Mouse (Mus musculus) forebrain, postnatal 0 days (tissue): ENCODE data around the gene Bicdl1. TPM values are rescaled to one million over a fixed set of nuclear protein-coding genes. Genes with fewer than 3 reads are reported as not detected.

Experiments used
- ATAC-seq: fragments of 200-750 bp; cut with Nextera tagmentation; 2 replicates; pipeline ENCODE4 v1.8.0; 2017; ENCODE audit warnings: mild to moderate bottlenecking, moderate library complexity
- DNase-seq: peaks from one replicate; pipeline ENCODE4 v3.0.0-alpha.2; 2015
- H3K27ac ChIP-seq: fragments of 300-500 bp; sonication (generic); 2 replicates; pipeline ENCODE4 v1.5.1; 2014; ENCODE audit warnings: low read depth, mild to moderate bottlenecking, antibody characterized with exemption, low read length, moderate library complexity, mixed read lengths
- H3K27me3 ChIP-seq: fragments of 300-500 bp; sonication (generic); 2 replicates; pipeline ENCODE4 v1.6.1; 2014; ENCODE audit warnings: mild to moderate bottlenecking, low read length, mixed read lengths; ENCODE audit not compliant: insufficient read depth
- H3K36me3 ChIP-seq: fragments of 300-500 bp; sonication (generic); 2 replicates; pipeline ENCODE4 v1.6.1; 2014; ENCODE audit warnings: mild to moderate bottlenecking, moderate library complexity; ENCODE audit not compliant: insufficient read depth
- H3K4me1 ChIP-seq: fragments of 300-500 bp; sonication (generic); 2 replicates; pipeline ENCODE4 v1.6.1; 2014; ENCODE audit warnings: antibody characterized with exemption; ENCODE audit not compliant: insufficient read depth
- H3K4me2 ChIP-seq: fragments of 300-500 bp; sonication (generic); 2 replicates; pipeline ENCODE4 v1.6.1; 2014; ENCODE audit warnings: low read depth, mild to moderate bottlenecking, moderate library complexity
- H3K4me3 ChIP-seq: fragments of 300-500 bp; sonication (generic); 2 replicates; pipeline ENCODE4 v1.5.1; 2014; ENCODE audit warnings: low read depth, low read length, mixed read lengths
- H3K9ac ChIP-seq: fragments of 300-500 bp; sonication (generic); 2 replicates; pipeline ENCODE4 v1.6.1; 2014; ENCODE audit warnings: mild to moderate bottlenecking
- H3K9me3 ChIP-seq: fragments of 300-500 bp; sonication (generic); 2 replicates; pipeline ENCODE4 v1.6.1; 2016; ENCODE audit warnings: low read length
- CTCF ChIP-seq: sonication (generic); IDR thresholded peaks from 2 replicates; pipeline ENCODE4 v1.5.1; 2016; ENCODE audit warnings: antibody characterized with exemption, control low read depth, low read depth
- WGBS: fragments of 180-500 bp; shearing (Covaris S2); extraction: QIAGEN DNeasy Blood & Tissue Kit; methylation state at CpG from one replicate; pipeline ENCODE4 v1.1.7; 2014; 5-methylcytosine and 5-hydroxymethylcytosine counted together
- polyA plus RNA-seq: library from polyadenylated mRNA; unstranded; fragments of >200 nt; fragmentation: Nextera tagmentation; extraction: Ambion mirVana; gene quantifications from 2 replicates; pipeline ENCODE4 v1.2.1, GENCODE M21; 2015
- total RNA-seq: library from RNA; depleted of rRNA; stranded (reverse); fragments of >200 nt; gene quantifications from 2 replicates; pipeline ENCODE4 v1.2.3, GENCODE M21; 2014

Gene Bicdl1
- total and polyA plus RNA-seq, 2 experiments from 2014 or later = 27.6 to 184 TPM

DNA sequence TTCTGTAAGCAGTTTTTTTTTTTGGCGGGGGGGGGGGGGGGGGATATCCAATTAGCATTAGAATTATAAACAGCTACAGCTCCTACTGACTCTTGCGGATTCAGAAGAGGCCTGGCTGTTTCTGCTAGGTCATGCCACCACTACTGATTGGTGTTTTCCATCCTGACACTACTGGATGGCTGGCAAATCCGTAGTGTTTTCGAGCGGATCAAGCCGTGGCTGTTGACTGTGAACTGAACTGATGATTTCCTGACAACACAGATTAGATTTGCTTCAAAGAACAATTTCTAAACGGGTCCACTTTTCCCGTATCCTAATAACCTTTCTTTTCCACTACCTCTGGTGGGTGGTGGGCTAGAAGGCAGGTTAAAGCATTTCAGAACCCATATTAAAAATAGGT, 16.9 kb upstream of the Bicdl1 start:
- TF ChIP-seq CTCF = no peak
- DNase-seq (no peak), ATAC-seq (no peak)
- Histone ChIP-seq H3K9me3 (no peaks in the 10 kb centered on the region), H3K4me1 (0 out of 2 replicates have a peak, but pooled peaks cover 4% of the 10 kb centered on the region), H3K27me3 (no peaks in the 10 kb centered on the region), H3K9ac (no peak overlapping the region), H3K4me3 (no peak overlapping the region), H3K4me2 (no peak overlapping the region), H3K27ac (no peak overlapping the region), H3K36me3 (no peaks in the 10 kb centered on the region)
- WGBS = 37% methylated on average over 8 of the region's 8 CpGs

DNA sequence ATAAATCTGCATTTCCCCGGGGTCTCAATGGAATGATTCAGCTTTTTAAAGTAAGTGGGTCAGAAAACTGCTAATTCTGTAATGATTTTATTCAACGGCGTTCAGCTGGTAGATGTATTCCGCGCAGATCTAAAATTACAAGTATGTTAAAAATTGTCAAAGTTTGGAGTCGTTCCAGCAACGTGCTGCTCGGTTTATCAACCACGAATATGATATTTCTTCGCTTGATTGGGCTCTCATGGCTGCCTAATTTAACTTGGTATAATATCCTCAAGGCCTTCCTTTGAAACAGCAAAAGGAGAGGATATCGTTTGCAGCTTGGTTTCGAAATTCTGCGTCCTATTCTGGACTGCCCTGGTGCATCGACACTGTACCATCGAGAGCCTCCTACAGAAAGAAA, 13.9 kb upstream of the Bicdl1 start:
- WGBS = 52% methylated on average over 15 of the region's 15 CpGs
- no peaks in the 10 kb centered on the region for H3K9me3 ChIP-seq
- no peak overlapping the region for H3K9ac ChIP-seq
- DNase-seq = peak; percentile 67
- no peak overlapping the region for H3K27ac ChIP-seq
- no peaks in the 10 kb centered on the region for H3K36me3 ChIP-seq
- 0 out of 2 replicates have a peak, but pooled peaks cover 4% of the 10 kb centered on the region for H3K4me1 ChIP-seq
- no peak for TF ChIP-seq CTCF
- no peak for ATAC-seq
- no peak overlapping the region for H3K4me2 ChIP-seq
- H3K27me3 ChIP-seq = no peaks in the 10 kb centered on the region
- no peak overlapping the region for H3K4me3 ChIP-seq

DNA sequence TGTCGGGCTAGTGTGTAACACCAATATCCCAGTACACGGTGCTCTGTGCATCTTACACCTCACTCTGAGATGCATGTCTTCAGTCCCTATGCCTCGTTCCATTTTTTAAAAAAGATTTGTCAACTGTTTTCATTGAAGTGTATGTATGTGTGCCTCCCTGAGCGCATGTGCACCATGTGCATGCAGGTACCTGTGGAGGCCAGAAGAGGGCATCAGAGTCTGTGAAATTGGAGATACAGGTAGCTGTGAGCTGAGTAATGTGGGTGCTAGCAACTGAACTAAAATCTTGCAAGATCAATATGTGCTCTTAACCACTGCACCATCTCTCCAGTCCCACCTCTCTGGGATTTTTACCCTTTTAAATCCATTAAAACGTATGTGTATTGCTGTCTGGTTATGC, 6.6 kb upstream of the Bicdl1 start:
- no peaks in the 10 kb centered on the region for H3K4me1 ChIP-seq
- no peak for TF ChIP-seq CTCF
- H3K4me3 ChIP-seq = no peak overlapping the region
- no peaks in the 10 kb centered on the region for H3K27me3 ChIP-seq
- H3K9ac ChIP-seq = no peak overlapping the region
- H3K9me3 ChIP-seq = no peaks in the 10 kb centered on the region
- no peak overlapping the region for H3K4me2 ChIP-seq
- no peak overlapping the region for H3K27ac ChIP-seq
- ATAC-seq = no peak
- no peak for DNase-seq
- WGBS = 92% methylated on average over 5 of the region's 5 CpGs
- H3K36me3 ChIP-seq = no peaks in the 10 kb centered on the region

DNA sequence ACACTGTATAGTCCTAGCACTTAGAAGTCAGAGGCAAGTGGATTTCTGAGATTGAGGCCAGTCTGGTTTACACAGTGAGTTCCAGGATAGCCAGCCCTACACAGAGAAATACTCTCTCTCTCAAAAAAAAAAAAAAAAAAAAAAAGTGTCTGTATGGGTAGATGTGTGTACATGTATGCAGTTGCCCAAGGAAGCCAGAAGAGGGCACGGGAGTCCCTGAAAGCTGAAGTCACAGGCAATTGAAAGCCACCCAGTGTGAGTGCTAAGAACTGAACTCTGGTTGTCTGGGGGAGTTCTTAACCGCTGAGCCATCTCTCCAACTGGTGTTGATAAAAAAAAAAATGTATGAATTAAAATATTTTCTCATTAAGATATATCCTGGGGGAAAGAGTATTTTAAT, 3.1 kb upstream of the Bicdl1 start:
- Histone ChIP-seq H3K9me3 (no peaks in the 10 kb centered on the region), H3K36me3 (no peaks in the 10 kb centered on the region), H3K4me3 (no peak overlapping the region), H3K9ac (no peak overlapping the region), H3K4me2 (no peak overlapping the region), H3K27ac (no peak overlapping the region), H3K27me3 (no peaks in the 10 kb centered on the region), H3K4me1 (peaks cover 7% of the 10 kb centered on the region; the same call in 1 of the 2 replicates)
- 89% methylated on average over 2 of the region's 2 CpGs for WGBS
- peak; percentile 44 for TF ChIP-seq CTCF
- DNase-seq (no peak), ATAC-seq (no peak)

DNA sequence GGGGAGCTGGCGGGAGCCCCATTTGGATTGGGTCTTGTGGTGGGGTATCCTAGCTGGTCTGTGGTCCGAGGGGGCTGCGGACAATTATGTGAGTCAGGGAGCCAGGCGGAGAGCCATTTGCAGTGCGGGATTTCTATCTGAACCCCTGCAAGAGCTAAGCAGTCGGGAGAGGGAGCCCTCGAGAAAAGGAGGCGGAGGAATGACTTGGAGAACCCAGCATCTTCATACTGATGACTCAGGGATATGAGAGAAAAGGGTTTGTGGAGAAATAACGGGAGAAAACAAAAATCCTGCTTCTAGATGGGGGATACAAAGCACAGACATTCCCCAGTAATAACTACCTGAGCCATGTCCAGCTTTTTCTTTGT, 1.4 kb upstream of the Bicdl1 start:
- TF ChIP-seq CTCF = peak; percentile 73
- peak overlapping the region; percentile 94 for H3K27ac ChIP-seq
- under 1% methylated on average over 9 of the region's 9 CpGs for WGBS
- peak overlapping the region; percentile 72 for H3K4me2 ChIP-seq
- H3K27me3 ChIP-seq = no peaks in the 10 kb centered on the region
- ATAC-seq (peak; percentile 84), DNase-seq (peak; percentile 92)
- no peaks in the 10 kb centered on the region for H3K9me3 ChIP-seq
- H3K9ac ChIP-seq = peak overlapping the region; percentile 81
- peak overlapping the region; percentile 75 for H3K4me3 ChIP-seq
- no peaks in the 10 kb centered on the region for H3K36me3 ChIP-seq
- H3K4me1 ChIP-seq = peaks cover 9% of the 10 kb centered on the region; the same call in 1 of the 2 replicates

DNA sequence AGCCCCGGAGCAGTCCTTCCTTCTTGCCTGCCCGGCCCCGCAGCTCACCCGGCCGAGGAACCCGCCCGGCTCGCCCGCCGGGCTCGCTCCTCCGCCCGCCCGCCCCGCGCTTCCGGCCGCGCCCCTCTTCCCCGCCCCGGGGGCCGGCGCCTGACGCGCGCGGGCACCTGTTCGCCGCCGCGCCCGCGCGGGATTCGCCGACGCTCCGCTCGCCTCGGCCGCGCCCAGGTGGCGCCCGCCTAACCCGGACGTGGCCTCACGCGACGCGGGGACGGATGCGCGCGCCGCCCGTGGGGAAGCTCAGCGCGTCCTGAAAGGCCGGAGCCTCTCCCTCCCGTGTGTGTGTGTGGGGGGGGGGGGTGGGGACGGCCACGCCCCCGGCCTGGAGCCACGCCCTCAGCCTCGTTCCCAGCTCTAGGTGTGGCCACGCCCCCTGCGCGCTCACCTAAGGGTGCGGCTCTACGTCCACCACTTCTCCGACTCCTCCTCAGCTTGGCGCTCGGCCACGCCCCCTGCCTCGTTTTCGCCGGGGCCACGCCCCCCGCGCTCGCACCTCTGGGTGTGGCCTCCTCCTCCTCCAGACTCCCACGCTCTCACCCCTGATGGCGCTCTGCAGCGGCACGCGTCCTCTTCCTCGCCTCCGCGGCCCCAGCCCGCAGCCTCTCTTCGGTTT, 891 bp upstream of the Bicdl1 start:
- peak overlapping the region; percentile 75 for H3K4me3 ChIP-seq
- WGBS = 1% methylated on average over 67 of the region's 91 CpGs
- H3K9me3 ChIP-seq = no peaks in the 10 kb centered on the region
- no peak for TF ChIP-seq CTCF
- peak; percentile 86 for ATAC-seq
- peak; percentile 95 for DNase-seq
- peak overlapping the region; percentile 81 for H3K9ac ChIP-seq
- H3K27ac ChIP-seq = peak overlapping the region; percentile 94
- H3K27me3 ChIP-seq = no peaks in the 10 kb centered on the region
- H3K4me1 ChIP-seq = peaks cover 9% of the 10 kb centered on the region; the same call in 1 of the 2 replicates
- H3K36me3 ChIP-seq = no peaks in the 10 kb centered on the region
- H3K4me2 ChIP-seq = peak overlapping the region; percentile 72

DNA sequence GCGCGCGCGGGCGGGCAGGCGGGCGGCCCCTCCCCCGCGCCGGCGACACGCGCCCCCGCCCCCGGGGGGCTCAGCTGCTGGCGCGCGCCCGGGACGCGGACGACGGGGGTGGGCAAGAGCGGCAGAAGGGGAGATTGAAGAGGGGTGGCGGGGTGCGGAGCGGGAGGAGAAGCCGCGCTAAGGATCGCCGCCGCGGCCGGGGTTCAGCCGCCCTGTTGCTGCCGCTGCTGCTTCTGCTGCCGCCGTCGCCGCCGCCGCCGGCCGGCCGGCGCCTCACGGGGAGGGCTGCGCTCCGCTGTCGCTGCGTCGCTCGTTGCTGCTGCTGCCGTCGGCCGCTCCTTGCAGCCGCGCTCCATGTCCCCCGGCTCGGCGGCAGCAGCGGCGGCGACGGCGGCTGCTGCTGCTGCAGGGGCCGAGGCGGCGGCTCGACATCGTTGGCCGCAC, 333 bp upstream of the Bicdl1 start:
- Histone ChIP-seq H3K4me1 (peaks cover 9% of the 10 kb centered on the region; the same call in 1 of the 2 replicates), H3K36me3 (no peaks in the 10 kb centered on the region), H3K9ac (peak overlapping the region; percentile 81), H3K27me3 (no peaks in the 10 kb centered on the region), H3K27ac (peak overlapping the region; percentile 94), H3K4me2 (peak overlapping the region; percentile 72), H3K4me3 (peak overlapping the region; percentile 75), H3K9me3 (no peaks in the 10 kb centered on the region)
- no peak for DNase-seq
- WGBS = under 1% methylated on average over 51 of the region's 72 CpGs
- ATAC-seq = peak; percentile 23
- no peak for TF ChIP-seq CTCF
